Mouse (Mus musculus) lung, postnatal 0 days (tissue): ENCODE data around the gene Khsrp. TPM values are rescaled to one million over a fixed set of nuclear protein-coding genes. Genes with fewer than 3 reads are reported as not detected.

Experiments
- ATAC-seq: fragments of 200-750 bp; cut with Nextera tagmentation; 2 replicates; pipeline ENCODE4 v1.8.0; 2017; ENCODE audit warnings: moderate library complexity
- DNase-seq: peaks from one replicate; pipeline ENCODE4 v3.0.0-alpha.2; 2016; ENCODE audit warnings: low spot score
- H3K27ac ChIP-seq: fragments of 300-500 bp; sonication (generic); 2 replicates; pipeline ENCODE4 v1.5.1; 2014; ENCODE audit warnings: antibody characterized with exemption, mild to moderate bottlenecking, low read length, mixed read lengths
- H3K27me3 ChIP-seq: fragments of 300-500 bp; sonication (generic); replicated peaks from 2 replicates; pipeline ENCODE4 v1.6.1; 2014; ENCODE audit warnings: low read length, mixed read lengths; ENCODE audit not compliant: insufficient read depth
- H3K36me3 ChIP-seq: fragments of 300-500 bp; sonication (generic); 2 replicates; pipeline ENCODE4 v1.6.1; 2014; ENCODE audit warnings: low read length, mixed read lengths; ENCODE audit not compliant: insufficient read depth
- H3K4me1 ChIP-seq: fragments of 300-500 bp; sonication (generic); 2 replicates; pipeline ENCODE4 v1.6.1; 2014; ENCODE audit warnings: antibody characterized with exemption, low read depth, low read length, mixed read lengths; ENCODE audit not compliant: insufficient read depth
- H3K4me2 ChIP-seq: fragments of 300-500 bp; sonication (generic); replicated peaks from 2 replicates; pipeline ENCODE4 v1.6.1; 2014; ENCODE audit warnings: low read depth, mild to moderate bottlenecking, low read length, moderate library complexity, mixed read lengths
- H3K4me3 ChIP-seq: fragments of 300-500 bp; sonication (generic); 2 replicates; pipeline ENCODE4 v1.5.1; 2014; ENCODE audit warnings: low read depth, low read length
- H3K9ac ChIP-seq: fragments of 300-500 bp; sonication (generic); replicated peaks from 2 replicates; pipeline ENCODE4 v1.6.1; 2014; ENCODE audit warnings: low read depth, mild to moderate bottlenecking
- H3K9me3 ChIP-seq: fragments of 300-500 bp; sonication (generic); 2 replicates; pipeline ENCODE4 v1.6.1; 2016; ENCODE audit warnings: low read length, mixed read lengths
- CTCF ChIP-seq: IDR thresholded peaks from 2 replicates; pipeline ENCODE4 v1.5.1; 2016; ENCODE audit warnings: antibody characterized with exemption, mild to moderate bottlenecking
- EP300 ChIP-seq: IDR thresholded peaks from 2 replicates; pipeline ENCODE4 v1.6.1; 2016; ENCODE audit warnings: antibody characterized with exemption, mild to moderate bottlenecking, control low read depth
- whole genome bisulfite sequencing: fragments of 180-500 bp; shearing (Covaris S2); extraction: QIAGEN DNeasy Blood & Tissue Kit; methylation state at CpG from one replicate; pipeline ENCODE4 v1.1.7; 2014; 5-methylcytosine and 5-hydroxymethylcytosine counted together
- polyA plus RNA-seq: library from polyadenylated mRNA; unstranded; fragments of >200 nt; fragmentation: Nextera tagmentation; extraction: Ambion mirVana; gene quantifications from 2 replicates; pipeline ENCODE4 v1.2.1, GENCODE M21; 2015

Khsrp gene
- polyA plus RNA-seq, 1 experiment from 2014 or later = 20.4 TPM

DNA sequence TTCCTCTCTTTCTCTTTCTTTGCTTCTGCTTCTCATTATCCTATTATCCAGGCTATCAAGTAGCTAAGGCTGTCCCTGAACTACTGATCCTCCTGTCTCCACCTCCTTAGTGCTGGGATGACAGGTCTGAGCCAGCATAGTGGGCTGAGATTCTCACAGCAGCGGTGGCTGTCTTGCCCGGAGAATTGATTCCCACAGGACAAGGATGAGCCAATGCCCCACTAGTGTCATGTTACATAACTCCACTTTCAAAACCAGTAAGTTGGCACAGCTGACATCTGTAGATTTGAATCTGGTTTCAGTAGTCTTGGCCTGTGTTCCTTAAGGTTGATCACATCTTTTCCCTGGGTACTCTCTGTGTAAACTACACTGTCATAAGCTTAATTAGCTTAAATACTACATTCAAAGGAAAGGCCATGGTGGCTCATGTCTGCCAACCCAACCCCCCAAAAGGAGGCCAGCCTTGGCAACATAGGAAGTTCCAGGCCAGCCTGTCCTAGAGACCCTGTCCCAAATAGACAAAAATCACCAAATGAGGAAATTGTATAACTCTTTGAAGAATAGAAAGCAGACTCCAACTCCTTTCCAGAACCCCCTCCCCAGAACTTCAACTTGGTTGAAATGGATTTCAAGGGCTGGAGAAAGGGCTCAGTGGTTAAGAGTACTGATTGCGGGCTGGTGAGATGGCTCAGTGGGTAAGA, 45.1 kb downstream of the Khsrp start:
- 75% methylated on average over 3 of the region's 3 CpGs for WGBS
- Histone ChIP-seq H3K27ac (no peak overlapping the region), H3K27me3 (no peaks in the 10 kb centered on the region), H3K9ac (no peak overlapping the region), H3K36me3 (no peaks in the 10 kb centered on the region), H3K4me3 (no peak overlapping the region), H3K9me3 (no peaks in the 10 kb centered on the region), H3K4me2 (no peak overlapping the region), H3K4me1 (no peaks in the 10 kb centered on the region)
- TF ChIP-seq CTCF = no peak
- no peak for TF ChIP-seq EP300
- DNase-seq = no peak
- no peak for ATAC-seq

GRCm38 (mm10) chr17:56985656-56986055, 45.7 kb downstream of the Khsrp start:
- Histone ChIP-seq H3K36me3 (no peaks in the 10 kb centered on the region), H3K4me2 (no peak overlapping the region), H3K27me3 (no peaks in the 10 kb centered on the region), H3K27ac (no peak overlapping the region), H3K4me1 (no peaks in the 10 kb centered on the region), H3K4me3 (no peak overlapping the region), H3K9ac (no peak overlapping the region), H3K9me3 (no peaks in the 10 kb centered on the region)
- ATAC-seq (no peak), DNase-seq (no peak)
- WGBS = 79% methylated on average over 3 of the region's 3 CpGs
- TF ChIP-seq EP300 (no peak), CTCF (no peak)

DNA sequence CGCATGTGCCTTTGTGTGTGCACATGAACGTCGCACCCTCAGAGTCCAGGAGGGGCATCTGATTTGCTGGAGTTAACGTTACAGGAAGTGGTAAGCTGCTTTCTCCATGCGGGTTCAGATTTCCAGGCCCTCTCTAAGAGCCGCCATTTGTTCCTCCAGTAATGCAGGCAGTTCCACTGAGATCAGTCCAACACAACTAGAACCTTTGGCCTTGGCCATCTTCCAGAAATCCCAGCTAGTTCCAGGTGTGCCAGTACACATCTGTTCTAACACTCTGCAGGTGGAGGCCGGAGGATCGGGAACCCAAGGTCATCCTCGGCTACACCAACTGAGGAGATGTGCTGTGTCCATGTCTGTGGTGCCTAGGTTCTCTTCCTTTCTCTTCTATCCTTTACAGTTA, 46.4 kb downstream of the Khsrp start:
- H3K36me3 ChIP-seq = no peaks in the 10 kb centered on the region
- TF ChIP-seq EP300 (no peak), CTCF (no peak)
- H3K9ac ChIP-seq = no peak overlapping the region
- no peak for ATAC-seq
- H3K27me3 ChIP-seq = no peaks in the 10 kb centered on the region
- H3K9me3 ChIP-seq = no peaks in the 10 kb centered on the region
- H3K4me3 ChIP-seq = no peak overlapping the region
- no peak overlapping the region for H3K27ac ChIP-seq
- 71% methylated on average over 9 of the region's 9 CpGs for WGBS
- no peak for DNase-seq
- H3K4me1 ChIP-seq = no peaks in the 10 kb centered on the region
- no peak overlapping the region for H3K4me2 ChIP-seq

DNA sequence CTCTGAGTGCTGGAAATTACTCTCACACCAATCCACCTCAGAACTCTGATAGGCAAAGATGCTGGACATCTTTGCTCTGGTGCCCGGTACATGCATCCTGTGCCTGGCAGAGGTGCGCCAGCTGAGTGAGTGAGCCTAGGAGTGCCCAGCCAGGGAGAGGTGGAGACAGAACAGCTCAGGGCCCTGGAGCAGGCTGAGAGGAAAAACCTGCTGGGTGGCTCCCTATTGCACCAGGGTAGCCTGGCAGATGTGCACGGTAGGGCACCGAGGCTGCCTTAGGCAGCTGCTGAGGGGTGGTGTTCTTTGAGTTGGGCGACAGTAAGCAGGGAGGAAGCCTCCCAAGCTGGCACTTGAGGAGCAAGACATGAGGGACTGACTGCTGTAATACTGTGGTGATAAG, 49.3 kb downstream of the Khsrp start, which contains the start of gene Acer1:
Gene Acer1 (minus strand): TSS at position 114 of the 400 bp plus-strand sequence.
- H3K36me3 ChIP-seq = no peaks in the 10 kb centered on the region
- DNase-seq (no peak), ATAC-seq (no peak)
- H3K4me1 ChIP-seq = no peaks in the 10 kb centered on the region
- H3K9ac ChIP-seq = no peak within 1 kb of the TSS
- no peak within 1 kb of the TSS for H3K4me3 ChIP-seq
- no peaks in the 10 kb centered on the region for H3K27me3 ChIP-seq
- TF ChIP-seq EP300 (no peak), CTCF (no peak)
- no peaks in the 10 kb centered on the region for H3K9me3 ChIP-seq
- no peak within 1 kb of the TSS for H3K4me2 ChIP-seq
- no peak within 1 kb of the TSS for H3K27ac ChIP-seq
- 56% methylated on average over 5 of the region's 5 CpGs for WGBS

DNA sequence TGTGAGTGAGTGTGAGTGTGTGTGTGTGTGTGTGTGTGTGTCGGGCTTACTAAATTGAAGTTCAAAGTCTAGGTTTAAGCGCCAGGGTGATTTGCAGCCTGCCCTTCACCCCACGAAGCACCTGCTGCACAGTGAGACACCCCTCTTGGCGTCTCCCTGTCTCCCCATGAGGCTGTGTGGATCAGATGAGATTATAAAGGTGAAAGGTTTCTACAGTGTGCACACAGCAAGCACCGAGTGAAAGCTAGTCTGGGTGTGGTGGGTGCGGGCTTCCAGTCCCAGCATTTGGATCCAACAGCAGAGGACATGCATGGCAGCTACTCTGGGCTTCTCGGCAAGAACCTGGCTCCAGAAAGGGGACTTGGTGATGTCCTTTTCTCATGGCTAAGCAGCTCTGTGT, 50.3 kb downstream of the Khsrp start:
- no peak for DNase-seq
- H3K9me3 ChIP-seq = no peaks in the 10 kb centered on the region
- no peak overlapping the region for H3K9ac ChIP-seq
- WGBS = 73% methylated on average over 7 of the region's 7 CpGs
- ATAC-seq = no peak
- H3K4me3 ChIP-seq = no peak overlapping the region
- H3K4me2 ChIP-seq = no peak overlapping the region
- TF ChIP-seq EP300 (no peak), CTCF (no peak)
- no peak overlapping the region for H3K27ac ChIP-seq
- no peaks in the 10 kb centered on the region for H3K36me3 ChIP-seq
- no peaks in the 10 kb centered on the region for H3K4me1 ChIP-seq
- H3K27me3 ChIP-seq = no peaks in the 10 kb centered on the region

DNA sequence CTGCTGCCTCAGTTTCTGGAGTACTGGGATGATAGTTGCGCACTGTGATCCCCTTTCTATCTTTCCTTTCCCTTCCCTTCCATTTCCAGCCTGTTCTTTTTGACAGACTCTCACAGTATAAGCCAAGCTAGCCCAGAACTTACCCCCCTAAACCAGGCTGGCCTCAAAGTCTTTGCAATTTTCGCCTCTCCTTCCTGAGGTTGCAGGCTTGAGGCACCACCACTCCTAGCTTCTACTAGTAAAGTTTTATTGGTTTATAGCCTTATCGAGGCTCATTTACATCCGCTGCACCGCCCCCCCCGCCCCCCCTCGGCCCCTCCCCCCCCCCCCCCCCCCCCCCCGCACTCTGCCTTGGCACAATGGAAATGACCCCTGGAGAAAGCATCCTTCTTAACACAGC, 51.8 kb downstream of the Khsrp start:
- ATAC-seq = no peak
- Histone ChIP-seq H3K27ac (no peak overlapping the region), H3K9ac (no peak overlapping the region), H3K9me3 (no peaks in the 10 kb centered on the region), H3K27me3 (no peaks in the 10 kb centered on the region), H3K4me2 (no peak overlapping the region), H3K4me1 (no peaks in the 10 kb centered on the region), H3K36me3 (no peaks in the 10 kb centered on the region), H3K4me3 (no peak overlapping the region)
- no peak for DNase-seq
- TF ChIP-seq CTCF (no peak), EP300 (no peak)
- 32% methylated on average over 7 of the region's 8 CpGs for WGBS
